Comparison of ENCODE assay signal across 8 mouse cellular contexts in the genomic region with DNA sequence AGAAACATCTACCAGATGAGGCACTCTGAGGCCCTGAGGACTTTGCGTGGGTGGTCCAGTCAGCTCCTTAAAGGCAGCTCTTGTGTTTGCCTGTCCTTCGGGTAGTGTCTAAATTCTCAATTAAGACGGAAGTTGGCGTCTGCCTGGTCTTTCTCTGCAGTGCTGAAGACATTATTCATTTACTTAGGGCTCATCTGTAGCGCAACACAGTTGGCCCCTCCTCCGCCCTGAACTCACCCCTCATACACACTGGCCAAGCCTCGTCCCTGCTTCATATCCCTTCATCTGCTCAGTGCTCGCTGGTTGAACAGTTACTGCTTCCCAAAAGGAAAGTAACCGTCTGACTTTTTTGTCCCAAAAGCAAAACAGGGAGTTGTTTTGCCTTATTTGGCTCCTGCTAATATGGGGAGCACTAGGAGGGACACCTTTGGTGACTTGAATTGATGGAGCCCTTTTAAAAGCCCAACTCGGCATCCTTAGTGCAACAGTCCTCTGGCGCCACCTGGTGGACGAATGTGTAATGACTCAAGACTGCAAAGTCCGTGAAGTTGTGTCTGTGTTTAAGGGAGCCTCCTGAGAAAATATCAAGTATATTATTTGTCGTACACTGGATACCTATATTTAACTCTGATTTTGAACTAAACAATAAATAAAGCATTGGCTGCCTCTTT. TPM values are rescaled to one million over a fixed set of nuclear protein-coding genes. Genes with fewer than 3 reads are reported as not detected.
A peak's percentile ranks its signal among the peaks of the same experiment; 100 is the strongest.
DNase-seq lines count a peak whose midpoint lies in the region; ATAC-seq and TF ChIP-seq lines count a peak whose summit lies in the region.

No protein-coding gene starts in this region.

- 34% methylated on average over 14 of the region's 14 CpGs for whole genome bisulfite sequencing in kidney, embryonic 16.5 days
- 33% methylated on average over 14 of the region's 14 CpGs for WGBS in liver, embryonic 14.5 days (ENCODE audit: insufficient replicate concordance)

- DNase-seq in B cell, adult 2 months: peak; percentile 81 to 83
- DNase-seq in adrenal gland, adult (ENCODE audit: inconsistent age in 2 of 2, low spot score in 1 of 2): peak; percentile 62 to 90
- peak; percentile 42 for DNase-seq in gastrocnemius, postnatal 25 days
- DNase-seq in liver, embryonic 14.5 days (ENCODE audit: low read depth in 3 of 3, low spot score in 3 of 3): peak; percentile 28 to 46 (median 36)

- no peak for TF ChIP-seq EP300 in liver, embryonic 14.5 days (IDR thresholded peaks at IDR 0.05; ENCODE audit: low read depth)

- H3K27me3 ChIP-seq in kidney, embryonic 16.5 days (ENCODE audit: insufficient read depth, low read length): no peaks in the 10 kb centered on the region
- no peaks in the 10 kb centered on the region for H3K27me3 ChIP-seq in liver, embryonic 14.5 days (ENCODE audit: control insufficient read depth, insufficient read depth, low read length)
- H3K27me3 ChIP-seq in testis, adult 2 months (ENCODE audit: control insufficient read depth, insufficient read depth, low read length): no peaks in the 10 kb centered on the region

- H3K36me3 ChIP-seq in kidney, embryonic 16.5 days (ENCODE audit: insufficient read depth, low read length): no peaks in the 10 kb centered on the region
- no peaks in the 10 kb centered on the region for H3K36me3 ChIP-seq in liver, embryonic 14.5 days (replicated peaks; ENCODE audit: control insufficient read depth, insufficient read depth, low read depth)
- H3K36me3 ChIP-seq in testis, adult 2 months (ENCODE audit: control insufficient read depth, insufficient read depth, low read length): no peaks in the 10 kb centered on the region

- H3K4me1 ChIP-seq in cortical plate, adult 2 months (ENCODE audit: control insufficient read depth, insufficient read depth, low read length): no peaks in the 10 kb centered on the region
- H3K4me1 ChIP-seq in kidney, embryonic 16.5 days (ENCODE audit: insufficient read depth, low read length): peaks cover 16% of the 10 kb centered on the region
- 0 out of 4 replicates have a peak, but pooled peaks cover 0 to 2% of the 10 kb centered on the region in 2 experiments for H3K4me1 ChIP-seq in liver, embryonic 14.5 days (replicated peaks; ENCODE audit: control insufficient read depth in 2 of 2, insufficient read depth in 2 of 2, low read length in 1 of 2)
- H3K4me1 ChIP-seq in testis, adult 2 months (ENCODE audit: control insufficient read depth, insufficient read depth, low read length): no peaks in the 10 kb centered on the region; the same call in 1 of the 2 replicates

- no peaks in the 10 kb centered on the region for H3K9me3 ChIP-seq in kidney, embryonic 16.5 days (ENCODE audit: low read length)
- H3K9me3 ChIP-seq in liver, embryonic 14.5 days (ENCODE audit: control insufficient read depth, low read length): no peaks in the 10 kb centered on the region

- peak overlapping the region; percentile 22; the same call in 1 of the 2 replicates for H3K4me2 ChIP-seq in kidney, embryonic 16.5 days (replicated peaks; ENCODE audit: low read depth, low read length)
- H3K4me2 ChIP-seq in liver, embryonic 14.5 days (ENCODE audit: low read depth): no peak overlapping the region

- TF ChIP-seq CTCF in cortical plate, adult 2 months (IDR thresholded peaks at IDR 0.05; ENCODE audit: extremely low read depth, insufficient read depth, low read length): peak; percentile 96
- TF ChIP-seq CTCF in liver, embryonic 14.5 days (IDR thresholded peaks at IDR 0.05; ENCODE audit: low read depth): peak; percentile 93
- TF ChIP-seq CTCF in testis, adult 2 months (IDR thresholded peaks at IDR 0.05; ENCODE audit: control insufficient read depth, insufficient read depth, insufficient replicate concordance, low read depth, low read length): peak; percentile 86

- H3K4me3 ChIP-seq in cortical plate, adult 2 months (ENCODE audit: insufficient read depth, low read length): no peak overlapping the region
- H3K4me3 ChIP-seq in kidney, embryonic 16.5 days (ENCODE audit: low read length): no peak overlapping the region
- H3K4me3 ChIP-seq in liver, embryonic 14.5 days (ENCODE audit: insufficient read depth in 1 of 2, low read depth in 2 of 2, low read length in 2 of 2): no peak overlapping the region
- H3K4me3 ChIP-seq in testis, adult 2 months (ENCODE audit: control insufficient read depth, low read depth, low read length): no peak overlapping the region

- H3K27ac ChIP-seq in cortical plate, adult 2 months (ENCODE audit: insufficient read depth, low read length): no peak overlapping the region
- no peak overlapping the region for H3K27ac ChIP-seq in kidney, embryonic 16.5 days (ENCODE audit: low read length)
- H3K27ac ChIP-seq in liver, embryonic 14.5 days: no peak overlapping the region
- no peak overlapping the region for H3K27ac ChIP-seq in testis, adult 2 months (ENCODE audit: control insufficient read depth, insufficient read depth, low read depth, low read length)

- no peak overlapping the region for H3K9ac ChIP-seq in kidney, embryonic 16.5 days (replicated peaks; ENCODE audit: low read length)
- H3K9ac ChIP-seq in liver, embryonic 14.5 days (replicated peaks): no peak overlapping the region

- ATAC-seq in kidney, embryonic 16.5 days (ENCODE audit: low FRiP score, low TSS enrichment): 0 out of 2 replicates have a peak, but pooled peaks have one; percentile 21
- ATAC-seq in liver, embryonic 14.5 days (ENCODE audit: insufficient read depth): no peak
- peak; percentile 49; the same call in 1 of the 2 replicates for ATAC-seq in neutrophil, adult 5-6 weeks (ENCODE audit: extremely low read depth, insufficient number of reproducible peaks, low FRiP score, poor library complexity, severe bottlenecking)

- TF ChIP-seq POLR2A in cortical plate, adult 2 months (IDR thresholded peaks at IDR 0.05; ENCODE audit: extremely low read depth, insufficient read depth, low read length): no peak
- TF ChIP-seq POLR2A in testis, adult 2 months (IDR thresholded peaks at IDR 0.05; ENCODE audit: control insufficient read depth, low read depth, low read length): no peak

RNA-seq across cellular contexts. Expression of a gene that starts 27.3 kb away (rescaled TPM):
- polyA plus RNA-seq in cortical plate, adult 2 months (2012; rRNA removed): 20.4 and 24.0 TPM in 2 replicates
- total RNA-seq in gastrocnemius, postnatal 25 days (2021): under 1 TPM; 0.36 to 0.80 TPM
- polyA plus RNA-seq in kidney, embryonic 16.5 days (2015; fragmentation: Nextera tagmentation; extraction: Ambion mirVana): 14.4 and 17.4 TPM in 2 replicates
- polyA plus RNA-seq in liver, embryonic 14.5 days (2012; rRNA removed): 3.6 and 4.1 TPM in 2 replicates
- polyA plus RNA-seq in liver, embryonic 14.5 days (2014; fragmentation: Nextera tagmentation; extraction: Ambion mirVana): 3.6 and 4.0 TPM in 2 replicates
- 10.8 and 20.5 TPM in 2 replicates for total RNA-seq in neutrophil, adult 5-6 weeks (2017)
- 6.2 and 7.7 TPM in 2 replicates for polyA plus RNA-seq in testis, adult 2 months (2012; rRNA removed)

RNA-seq across cellular contexts. Expression of a gene that starts 29.1 kb away (rescaled TPM):
- 121 and 132 TPM in 2 replicates for polyA plus RNA-seq in cortical plate, adult 2 months (2012; rRNA removed)
- total RNA-seq in gastrocnemius, postnatal 25 days (2021): 10 to 100 TPM; 19.2 to 21.6 TPM
- 174 and 188 TPM in 2 replicates for polyA plus RNA-seq in kidney, embryonic 16.5 days (2015; fragmentation: Nextera tagmentation; extraction: Ambion mirVana)
- 15.0 and 19.3 TPM in 2 replicates for polyA plus RNA-seq in liver, embryonic 14.5 days (2012; rRNA removed)
- polyA plus RNA-seq in liver, embryonic 14.5 days (2014; fragmentation: Nextera tagmentation; extraction: Ambion mirVana): 15.2 and 16.9 TPM in 2 replicates
- total RNA-seq in neutrophil, adult 5-6 weeks (2017): 11.8 and 14.1 TPM in 2 replicates
- polyA plus RNA-seq in testis, adult 2 months (2012; rRNA removed): 35.7 and 51.9 TPM in 2 replicates

RNA-seq across cellular contexts. Expression of a gene that starts 51.4 kb away (rescaled TPM):
- 0.36 and 0.79 TPM in 2 replicates for polyA plus RNA-seq in cortical plate, adult 2 months (2012; rRNA removed)
- total RNA-seq in gastrocnemius, postnatal 25 days (2021): 1 to 10 TPM in 1 of 2 experiments, under 1 TPM in 1; 0.59 to 1.7 TPM
- polyA plus RNA-seq in kidney, embryonic 16.5 days (2015; fragmentation: Nextera tagmentation; extraction: Ambion mirVana): not detected in 2 replicates
- not detected in 2 replicates for polyA plus RNA-seq in liver, embryonic 14.5 days (2012; rRNA removed)
- not detected in 2 replicates for polyA plus RNA-seq in liver, embryonic 14.5 days (2014; fragmentation: Nextera tagmentation; extraction: Ambion mirVana)
- not detected in 2 replicates for total RNA-seq in neutrophil, adult 5-6 weeks (2017)
- polyA plus RNA-seq in testis, adult 2 months (2012; rRNA removed): not detected in 2 replicates
